Comparison of ENCODE assay signal across 17 mouse cellular contexts in genomic region chr4:28542218-28542617, GRCm38 (mm10).
DNase-seq lines count a peak whose midpoint lies in the region; ATAC-seq lines count a peak whose summit lies in the region.
"Had no signal": no experiment of that assay in that cellular context is flagged by ENCODE, and none has a peak within 500 bp of the region (broad histone marks: within the 10 kb centered on the region; RNA-seq: fewer than 3 reads in every experiment).

No protein-coding gene starts in this region.

- intact Hi-C loops in heart, postnatal 36 days (cut with DNase I), result no loop called here
- intact Hi-C loops in heart, postnatal 10 days (cut with DNase I), result no loop called here

- peak; percentile 45; the same call in 1 of the 2 replicates for ATAC-seq in heart, embryonic 12.5 days (ENCODE audit: insufficient number of reproducible peaks, low FRiP score)
- peak; percentile 31; the same call in 1 of the 2 replicates for ATAC-seq in lung, embryonic 15.5 days (ENCODE audit: borderline replicate concordance, extremely low read depth, low FRiP score, low TSS enrichment)
- ATAC-seq: forebrain, embryonic 13.5 days had no signal

- no peak overlapping the region for H3K4me2 ChIP-seq in heart, embryonic 12.5 days
- H3K4me2 ChIP-seq in lung, embryonic 15.5 days, result no peak overlapping the region
- H3K4me2 ChIP-seq: embryonic facial prominence, embryonic 15.5 days; forebrain, embryonic 13.5 days; neural tube, embryonic 15.5 days had no signal

- no peaks in the 10 kb centered on the region for H3K27me3 ChIP-seq in heart, embryonic 12.5 days (replicated peaks)
- no peaks in the 10 kb centered on the region for H3K27me3 ChIP-seq in lung, embryonic 15.5 days
- H3K27me3 ChIP-seq: embryonic facial prominence, embryonic 15.5 days; forebrain, embryonic 13.5 days; neural tube, embryonic 15.5 days had no signal

- H3K4me3 ChIP-seq in heart, embryonic 12.5 days, result no peak overlapping the region
- no peak overlapping the region for H3K4me3 ChIP-seq in lung, embryonic 15.5 days
- H3K4me3 ChIP-seq: embryonic facial prominence, embryonic 15.5 days; forebrain, embryonic 13.5 days; limb, embryonic 10.5 days; midbrain, embryonic 10.5 days; neural tube, embryonic 15.5 days had no signal

- H3K36me3 ChIP-seq in heart, embryonic 12.5 days, result no peaks in the 10 kb centered on the region
- H3K36me3 ChIP-seq in lung, embryonic 15.5 days, result no peaks in the 10 kb centered on the region
- H3K36me3 ChIP-seq: embryonic facial prominence, embryonic 15.5 days; G1E; limb, embryonic 10.5 days; midbrain, embryonic 10.5 days; neural tube, embryonic 15.5 days had no signal

- 27% methylated on average over 1 of the region's 1 CpGs for WGBS in heart, embryonic 12.5 days
- WGBS in lung, embryonic 15.5 days, result 0% methylated on average over 1 of the region's 1 CpGs

- no peaks in the 10 kb centered on the region for H3K9me3 ChIP-seq in heart, embryonic 12.5 days (replicated peaks)
- H3K9me3 ChIP-seq in lung, embryonic 15.5 days, result no peaks in the 10 kb centered on the region
- H3K9me3 ChIP-seq: embryonic facial prominence, embryonic 15.5 days; forebrain, embryonic 13.5 days; G1E; limb, embryonic 10.5 days; midbrain, embryonic 10.5 days; neural tube, embryonic 15.5 days had no signal

- H3K9ac ChIP-seq in heart, embryonic 12.5 days, result no peak overlapping the region
- H3K9ac ChIP-seq in lung, embryonic 15.5 days, result no peak overlapping the region
- H3K9ac ChIP-seq: embryonic facial prominence, embryonic 15.5 days; forebrain, embryonic 13.5 days; neural tube, embryonic 15.5 days had no signal

- no peaks in the 10 kb centered on the region for H3K4me1 ChIP-seq in heart, embryonic 12.5 days (replicated peaks)
- H3K4me1 ChIP-seq in lung, embryonic 15.5 days, result 0 out of 2 replicates have a peak, but pooled peaks cover 4% of the 10 kb centered on the region
- H3K4me1 ChIP-seq: embryonic facial prominence, embryonic 15.5 days; forebrain, embryonic 13.5 days; limb, embryonic 10.5 days; midbrain, embryonic 10.5 days; neural tube, embryonic 15.5 days had no signal

- no peak for DNase-seq in heart, postnatal 36 days
- no peak for DNase-seq in lung, postnatal 4 days
- peak; percentile 8 to 18 for DNase-seq in heart, postnatal 10 days
- peak; percentile 17 for DNase-seq in yolk sac, embryonic 10.5 days (ENCODE audit: low spot score)
- DNase-seq in right cerebral cortex, postnatal 4 days, result no peak
- DNase-seq: adrenal gland, postnatal 25 days; cerebellum, postnatal 25 days; spleen, adult 18-20 months; thymus, postnatal 4 days had no signal

- no peak overlapping the region for H3K27ac ChIP-seq in heart, embryonic 12.5 days (ENCODE audit: poor library complexity, severe bottlenecking)
- H3K27ac ChIP-seq in lung, embryonic 15.5 days, result 0 out of 2 replicates have a peak overlapping the region, but pooled peaks have one; percentile 10
- H3K27ac ChIP-seq: embryonic facial prominence, embryonic 15.5 days; forebrain, embryonic 13.5 days; limb, embryonic 10.5 days; midbrain, embryonic 10.5 days; neural tube, embryonic 15.5 days had no signal

Comparison
In these comparisons a context has a peak if more than half of its experiments do, and no peak if none do; other contexts are left out.
1. DNase-seq: peak in heart, postnatal 10 days (2 of 2) and yolk sac, embryonic 10.5 days (single experiment); none in heart, postnatal 36 days (0 of 2), lung, postnatal 4 days (0 of 2) and right cerebral cortex, postnatal 4 days (single experiment).